Mouse (Mus musculus): Measurements from ENCODE around the gene Zfp987. TPM values are rescaled to one million over a fixed set of nuclear protein-coding genes. Genes with fewer than 3 reads are reported as not detected.
"Not testable (repeated sequence)": the region's sequence is repeated elsewhere in the genome, so short reads cannot be mapped to it uniquely, and the experiment has no call there.

Zfp987 gene
- polyA plus RNA-seq, 1 experiment from 2014 or later: not detected

DNA sequence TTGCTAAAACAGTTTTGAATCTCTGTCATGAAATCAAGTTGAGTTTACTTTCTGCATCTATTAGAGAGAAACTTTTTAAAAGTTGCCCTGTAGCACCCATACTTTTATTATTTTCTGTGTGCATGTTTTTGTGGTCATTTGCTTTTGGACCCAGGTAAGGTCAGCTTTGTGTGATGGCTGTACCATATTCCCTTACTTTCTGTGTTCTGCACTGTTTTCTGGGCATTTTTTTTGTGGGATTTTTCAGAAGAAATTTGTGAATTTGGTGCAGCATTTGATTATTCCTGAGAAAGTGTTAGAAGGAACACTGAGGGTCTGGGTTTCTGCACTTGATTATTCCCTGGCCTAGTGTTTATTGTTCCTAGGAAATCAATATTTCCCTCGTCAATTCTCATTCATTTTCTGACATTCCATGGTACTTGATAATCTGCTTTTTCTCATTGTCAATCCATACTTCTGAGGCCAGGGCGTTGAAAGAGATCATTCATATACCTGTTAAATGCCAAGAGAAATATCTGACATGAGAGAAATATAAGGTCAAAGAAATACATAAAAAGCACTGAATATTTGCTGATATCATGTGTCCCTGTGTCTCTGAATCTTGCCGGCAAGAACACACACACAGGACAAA, 70.2 kb downstream of the Zfp987 start:
- not testable (repeated sequence) for H3K4me2 ChIP-seq (ENCODE audit: low read length); H3K4me3 ChIP-seq (ENCODE audit: low read length); H3K27ac ChIP-seq (ENCODE audit: low read depth, low read length); H3K36me3 ChIP-seq (ENCODE audit: control insufficient read depth, insufficient read depth, low read length); H3K27me3 ChIP-seq (replicated peaks; ENCODE audit: control insufficient read depth, insufficient read depth, low read length); H3K9ac ChIP-seq (ENCODE audit: low read depth, low read length); H3K9me3 ChIP-seq (ENCODE audit: control insufficient read depth, low read length); H3K4me1 ChIP-seq (ENCODE audit: control insufficient read depth, insufficient read depth, low read depth, low read length); ATAC-seq
- 85% methylated on average over 3 of the region's 3 CpGs for WGBS

DNA sequence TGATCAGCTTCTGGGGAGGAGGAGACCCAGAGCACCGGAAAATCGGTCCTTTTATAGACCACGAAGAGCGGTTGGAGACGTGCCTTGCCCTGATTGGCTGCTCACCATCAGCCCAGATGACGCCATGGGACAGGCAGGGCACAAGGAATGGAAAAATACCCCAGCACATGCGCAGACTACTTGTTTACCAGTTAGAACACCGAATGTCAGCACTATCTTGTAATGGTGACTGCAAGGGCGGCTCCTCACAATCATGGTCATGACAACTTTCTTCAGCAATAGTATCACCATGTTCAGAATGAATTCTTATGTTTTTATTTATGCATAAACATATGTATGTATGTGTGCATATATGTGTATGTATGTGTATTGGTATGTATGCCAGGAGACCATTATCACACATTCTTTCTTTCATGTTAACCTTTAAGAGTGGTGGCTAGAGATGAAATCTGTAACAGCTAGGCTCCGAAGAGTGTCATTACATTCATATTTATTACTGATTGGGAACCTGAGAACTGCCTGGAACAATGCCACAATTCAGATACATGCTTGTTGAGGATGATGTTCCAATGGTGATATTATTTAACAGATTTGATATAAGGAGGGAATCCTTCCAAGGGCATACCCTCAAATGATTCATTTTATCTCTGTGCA, 70.9 kb downstream of the Zfp987 start:
- not testable (repeated sequence) for H3K27ac ChIP-seq (ENCODE audit: low read depth, low read length); H3K36me3 ChIP-seq (ENCODE audit: control insufficient read depth, insufficient read depth, low read length); H3K4me1 ChIP-seq (ENCODE audit: control insufficient read depth, insufficient read depth, low read depth, low read length); H3K4me3 ChIP-seq (ENCODE audit: low read length); H3K9me3 ChIP-seq (ENCODE audit: control insufficient read depth, low read length); H3K9ac ChIP-seq (ENCODE audit: low read depth, low read length); H3K4me2 ChIP-seq (ENCODE audit: low read length); H3K27me3 ChIP-seq (replicated peaks; ENCODE audit: control insufficient read depth, insufficient read depth, low read length)
- ATAC-seq: 0 out of 2 replicates have a peak, but pooled peaks have one; percentile 27
- 86% methylated on average over 10 of the region's 10 CpGs for WGBS

DNA sequence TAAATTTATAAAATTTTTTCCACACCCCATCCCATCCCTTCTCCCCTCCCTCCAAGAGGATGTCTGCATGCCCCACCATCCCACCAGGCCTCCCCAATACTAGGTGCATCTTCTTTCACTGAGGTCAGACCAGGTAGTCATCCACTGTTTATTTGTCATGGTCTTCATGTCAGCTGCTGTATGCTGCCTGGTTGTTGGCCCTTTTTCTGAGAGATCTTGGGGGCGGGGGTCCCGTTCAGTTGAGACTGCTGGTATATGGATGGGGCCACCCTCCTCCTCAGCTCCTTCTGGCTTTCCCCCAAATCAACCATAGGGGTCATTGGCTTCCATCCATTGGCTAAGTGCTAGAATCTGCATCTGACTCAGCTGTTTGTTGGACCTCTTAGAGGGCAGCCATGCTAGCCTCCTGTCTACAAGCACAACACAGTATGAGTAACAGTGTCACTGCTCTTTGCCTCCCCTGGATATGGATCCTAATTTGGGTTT, 71.7 kb downstream of the Zfp987 start:
- not testable (repeated sequence) for H3K4me3 ChIP-seq (ENCODE audit: low read length); H3K4me1 ChIP-seq (ENCODE audit: control insufficient read depth, insufficient read depth, low read depth, low read length); H3K9ac ChIP-seq (ENCODE audit: low read depth, low read length); H3K36me3 ChIP-seq (ENCODE audit: control insufficient read depth, insufficient read depth, low read length); H3K4me2 ChIP-seq (ENCODE audit: low read length); H3K27ac ChIP-seq (ENCODE audit: low read depth, low read length); H3K27me3 ChIP-seq (replicated peaks; ENCODE audit: control insufficient read depth, insufficient read depth, low read length)
- peaks cover 15% of the 10 kb centered on the region for H3K9me3 ChIP-seq (ENCODE audit: control insufficient read depth, low read length)
- no CpG with 5 or more reads among the region's 2 CpGs for WGBS
- ATAC-seq: peak; percentile 40; the same call in 1 of the 2 replicates

DNA sequence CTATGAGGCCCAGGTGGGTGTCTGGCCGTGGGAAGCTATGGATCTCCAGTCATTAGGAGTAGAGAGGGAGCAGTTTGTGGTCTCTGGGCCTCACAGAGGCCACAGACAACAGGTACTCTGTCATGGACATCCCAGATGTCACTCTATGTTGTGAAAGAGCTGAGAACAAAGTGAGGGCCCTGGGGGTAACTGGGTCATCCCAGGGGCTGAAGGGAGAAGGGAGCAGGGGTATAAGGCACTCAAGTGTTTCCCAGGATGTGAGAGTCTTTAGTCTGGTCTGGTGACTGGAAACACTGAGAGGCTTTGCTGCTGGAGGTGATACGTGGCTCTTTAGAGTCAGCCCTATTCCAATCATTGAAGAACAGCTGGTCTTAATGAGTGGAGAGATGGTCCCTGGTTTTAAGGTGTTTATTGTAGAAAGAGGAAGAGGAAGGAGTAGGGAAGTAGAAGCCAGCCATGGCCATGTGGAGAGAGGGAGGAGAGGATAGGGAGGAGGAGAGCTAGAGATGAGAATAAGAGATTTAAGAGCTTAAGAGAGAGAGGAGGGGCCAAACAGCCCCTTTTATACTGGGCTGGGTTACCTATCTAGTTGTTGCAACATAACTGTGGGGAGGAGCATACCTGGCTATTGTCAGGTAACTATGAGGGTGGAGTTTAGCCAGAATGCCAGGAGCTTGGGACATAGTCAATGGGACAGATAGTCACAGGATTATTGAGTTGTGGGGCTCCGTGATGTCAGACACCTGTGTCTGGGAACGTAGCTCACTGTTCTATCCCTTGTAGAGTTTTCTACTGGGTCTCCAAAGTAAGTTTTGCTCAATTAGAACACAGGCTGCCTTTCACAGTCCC, 76.5 kb downstream of the Zfp987 start:
- not testable (repeated sequence) for ATAC-seq; H3K27ac ChIP-seq (ENCODE audit: low read depth, low read length)
- WGBS: 61% methylated on average over 3 of the region's 4 CpGs

More for the DNA sequence above, 76.5 kb downstream of the Zfp987 start:
- not testable (repeated sequence) for H3K36me3 ChIP-seq (ENCODE audit: control insufficient read depth, insufficient read depth, low read length); H3K27me3 ChIP-seq (replicated peaks; ENCODE audit: control insufficient read depth, insufficient read depth, low read length); H3K4me2 ChIP-seq (ENCODE audit: low read length); H3K9ac ChIP-seq (ENCODE audit: low read depth, low read length); H3K4me1 ChIP-seq (ENCODE audit: control insufficient read depth, insufficient read depth, low read depth, low read length); H3K4me3 ChIP-seq (ENCODE audit: low read length)
- peaks cover 12% of the 10 kb centered on the region for H3K9me3 ChIP-seq (ENCODE audit: control insufficient read depth, low read length)

Other genes with a start within 250 kb of the Zfp987 start
- gene Zfp986, start 228.5 kb upstream of the Zfp987 start, polyA plus RNA-seq (2015; fragmentation: Nextera tagmentation; extraction: Ambion mirVana): not detected in 2 replicates
- gene Zfp600, start 59.5 kb downstream of the Zfp987 start, polyA plus RNA-seq (2015; fragmentation: Nextera tagmentation; extraction: Ambion mirVana): not detected in 2 replicates

All from hindbrain, embryonic 16.5 days (tissue).